Mouse (Mus musculus) testis, adult 2 months (tissue): ENCODE results near the gene Ndufa7. TPM values are rescaled to one million over a fixed set of nuclear protein-coding genes. Genes with fewer than 3 reads are reported as not detected.

Experiments used
- H3K27ac ChIP-seq: fragments of 200-500 bp; 2 replicates; pipeline ENCODE4 v1.5.1; 2012; ENCODE audit warnings: low read depth, low read length; ENCODE audit not compliant: control insufficient read depth, insufficient read depth
- H3K27me3 ChIP-seq: fragments of 200-500 bp; 2 replicates; pipeline ENCODE4 v1.6.1; 2012; ENCODE audit warnings: mild to moderate bottlenecking, low read length, moderate library complexity; ENCODE audit not compliant: control insufficient read depth, insufficient read depth
- H3K36me3 ChIP-seq: fragments of 200-500 bp; 2 replicates; pipeline ENCODE4 v1.6.1; 2012; ENCODE audit warnings: mild to moderate bottlenecking, low read length; ENCODE audit not compliant: control insufficient read depth, insufficient read depth
- H3K4me1 ChIP-seq: fragments of 200-500 bp; 2 replicates; pipeline ENCODE4 v1.6.1; 2012; ENCODE audit warnings: low read length; ENCODE audit not compliant: control insufficient read depth, insufficient read depth
- H3K4me3 ChIP-seq: fragments of 200-500 bp; 2 replicates; pipeline ENCODE4 v1.5.1; 2012; ENCODE audit warnings: low read depth, mild to moderate bottlenecking, low read length, moderate library complexity, mixed read lengths; ENCODE audit not compliant: control insufficient read depth
- CTCF ChIP-seq: fragments of 200-500 bp; IDR thresholded peaks from 2 replicates; pipeline ENCODE4 v1.5.1; 2012; ENCODE audit warnings: low read depth, mild to moderate bottlenecking, inconsistent platforms, low read length, moderate library complexity; ENCODE audit not compliant: control insufficient read depth, insufficient read depth, insufficient replicate concordance
- POLR2A ChIP-seq: fragments of 200-500 bp; IDR thresholded peaks from 2 replicates; pipeline ENCODE4 v1.6.1; 2012; ENCODE audit warnings: low read depth, mild to moderate bottlenecking, inconsistent platforms, low read length, moderate library complexity; ENCODE audit not compliant: control insufficient read depth
- polyA plus RNA-seq: library from polyadenylated mRNA; depleted of rRNA; stranded (reverse); fragments of >200 nt; gene quantifications from 2 replicates; pipeline ENCODE4 v1.2.3, GENCODE M21; 2012

The Ndufa7 gene
- polyA plus RNA-seq, 1 experiment, result 601 TPM

DNA sequence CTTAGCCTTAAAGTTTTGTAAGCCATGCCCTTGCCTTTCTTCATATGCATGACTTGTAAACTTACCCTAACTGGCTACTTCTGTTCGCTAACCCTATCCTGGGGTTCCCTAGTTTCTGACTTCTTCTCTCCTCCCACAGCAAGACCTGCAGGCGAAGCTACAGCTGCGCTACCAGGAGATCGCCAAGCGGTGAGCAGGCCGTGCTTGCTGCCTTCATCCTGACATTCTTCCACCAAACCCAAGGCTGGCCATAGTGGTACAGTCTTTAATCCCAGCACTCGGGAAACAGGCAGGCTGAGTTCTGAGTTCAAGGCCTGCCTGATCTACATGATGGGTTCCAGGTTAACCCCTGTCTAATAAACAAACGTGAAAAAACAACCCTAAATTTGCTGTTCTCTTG lies 1.1 kb downstream of the Ndufa7 start:
- no peak for TF ChIP-seq CTCF
- TF ChIP-seq POLR2A, result no peak
- H3K36me3 ChIP-seq, result peaks cover 4% of the 10 kb centered on the region
- no peaks in the 10 kb centered on the region for H3K27me3 ChIP-seq
- peak overlapping the region; percentile 3; the same call in 1 of the 2 replicates for H3K4me3 ChIP-seq
- peaks cover 2% of the 10 kb centered on the region; the same call in 1 of the 2 replicates for H3K4me1 ChIP-seq
- H3K27ac ChIP-seq, result no peak overlapping the region

DNA sequence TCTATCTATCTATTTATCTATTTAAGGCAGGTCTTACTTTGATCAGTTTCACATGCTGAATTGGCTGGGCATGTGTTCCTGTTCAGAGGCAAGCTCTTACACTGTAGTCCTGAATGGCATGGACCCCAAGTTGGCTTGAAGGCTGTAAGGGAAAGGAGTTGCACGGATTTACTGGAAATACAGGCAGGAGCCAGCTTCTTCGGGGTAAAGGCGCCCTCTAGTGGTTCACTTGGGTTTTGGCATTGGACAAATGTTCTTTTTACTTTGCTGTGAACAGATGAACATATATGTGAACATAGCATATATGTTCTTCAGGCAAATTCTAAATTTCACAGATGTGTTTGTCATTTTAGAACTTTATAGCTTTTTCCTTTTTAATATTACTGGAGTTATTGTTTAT lies 2.5 kb downstream of the Ndufa7 start:
- no peak overlapping the region for H3K4me3 ChIP-seq
- TF ChIP-seq POLR2A (no peak), CTCF (peak; percentile 28; the same call in 1 of the 2 replicates)
- no peak overlapping the region for H3K27ac ChIP-seq
- peaks cover 4% of the 10 kb centered on the region for H3K36me3 ChIP-seq
- H3K4me1 ChIP-seq, result peaks cover 2% of the 10 kb centered on the region; the same call in 1 of the 2 replicates
- no peaks in the 10 kb centered on the region for H3K27me3 ChIP-seq

DNA sequence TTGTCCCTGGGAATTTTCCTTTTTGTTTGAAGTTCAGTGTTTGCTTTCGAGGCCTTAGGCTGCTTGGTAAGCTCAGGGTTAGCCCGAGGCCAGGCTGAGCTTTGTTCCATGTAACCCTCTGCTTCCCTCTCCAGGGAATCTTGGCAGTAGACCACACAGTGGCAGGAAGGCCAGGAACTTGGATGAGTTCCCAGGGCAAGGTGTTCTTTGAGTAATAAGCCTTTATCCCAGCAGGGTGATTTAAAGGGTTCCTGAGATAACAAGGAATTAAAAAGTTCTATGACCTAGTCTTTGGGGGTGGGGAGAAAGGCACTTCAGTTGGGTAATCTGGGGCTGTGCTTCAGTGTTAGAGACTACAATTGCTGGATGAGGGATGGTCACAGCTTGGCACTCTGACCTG lies 4.5 kb downstream of the Ndufa7 start:
- H3K27ac ChIP-seq, result no peak overlapping the region
- H3K27me3 ChIP-seq, result no peaks in the 10 kb centered on the region
- TF ChIP-seq POLR2A (no peak), CTCF (no peak)
- peaks cover 2% of the 10 kb centered on the region; the same call in 1 of the 2 replicates for H3K4me1 ChIP-seq
- peaks cover 4% of the 10 kb centered on the region for H3K36me3 ChIP-seq
- H3K4me3 ChIP-seq, result no peak overlapping the region

DNA sequence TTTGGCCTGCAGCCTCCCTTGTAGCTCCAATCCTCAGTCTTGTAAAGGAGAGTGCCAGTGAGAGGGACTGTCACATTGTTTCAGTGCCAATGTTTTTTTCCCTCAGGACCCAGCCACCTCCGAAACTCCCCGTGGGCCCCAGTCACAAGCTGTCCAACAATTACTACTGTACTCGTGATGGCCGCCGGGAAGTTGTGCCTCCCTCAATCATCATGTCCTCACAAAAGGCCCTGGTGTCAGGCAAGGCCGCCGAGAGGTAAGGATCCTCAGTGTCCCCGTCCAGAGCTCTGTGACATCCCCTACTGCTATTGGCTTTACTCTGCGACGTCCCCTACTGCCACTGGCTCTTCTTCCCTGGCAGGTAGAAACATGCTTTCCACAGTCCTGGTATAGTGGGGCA lies 5.2 kb downstream of the Ndufa7 start:
- Histone ChIP-seq H3K27ac (no peak overlapping the region), H3K36me3 (peaks cover 4% of the 10 kb centered on the region)

DNA sequence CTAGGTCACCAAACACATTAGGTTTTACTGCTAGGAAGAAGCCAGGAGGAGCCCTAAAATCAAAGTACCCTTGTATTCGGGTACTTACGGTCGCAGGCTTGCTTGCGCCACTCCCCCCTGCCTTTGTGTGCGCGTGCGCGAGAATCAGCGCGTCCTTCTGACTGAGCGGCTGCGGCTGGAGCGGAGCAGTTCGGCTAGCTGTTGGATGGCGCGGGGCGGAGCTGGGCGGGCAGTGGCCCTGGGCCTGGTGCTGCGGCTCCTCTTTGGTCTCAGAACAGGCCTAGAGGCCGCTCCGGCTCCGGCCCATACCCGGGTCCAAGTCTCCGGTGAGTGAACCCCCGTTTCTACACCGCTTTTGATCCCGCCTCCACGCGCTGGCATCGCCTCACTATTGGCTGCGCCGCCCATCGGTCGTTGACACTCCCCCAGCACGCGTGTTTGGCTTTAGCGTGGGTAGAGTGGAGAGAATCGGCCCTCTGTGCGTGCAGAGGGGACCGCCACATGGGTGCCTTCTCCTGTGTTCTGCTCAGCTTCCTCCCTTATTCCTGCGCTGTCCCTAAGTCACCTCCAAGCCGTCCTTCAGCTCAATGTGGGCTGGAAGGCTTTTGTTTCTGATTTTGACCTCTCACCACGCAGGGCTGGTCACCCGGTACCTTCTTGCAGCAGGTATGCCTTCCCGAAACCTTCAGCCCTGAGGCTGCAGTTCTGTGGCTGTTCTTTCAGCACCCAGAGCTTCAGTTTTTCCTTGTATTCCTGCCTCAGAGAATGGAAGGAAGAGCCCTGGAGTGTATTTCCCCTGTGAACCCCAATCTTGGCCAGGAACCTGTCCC lies 18.8 kb downstream of the Ndufa7 start, which contains the start of gene Cd320:
Gene Cd320 (plus strand): TSS at position 126 of the 830 bp plus-strand sequence.
- peaks cover 2% of the 10 kb centered on the region for H3K36me3 ChIP-seq
- TF ChIP-seq CTCF (no peak), POLR2A (peak; percentile 97)
- no peaks in the 10 kb centered on the region for H3K27me3 ChIP-seq
- peak within 1 kb of the TSS; percentile 97 for H3K27ac ChIP-seq
- H3K4me3 ChIP-seq, result peak within 1 kb of the TSS; percentile 97
- no peaks in the 10 kb centered on the region for H3K4me1 ChIP-seq

More for the DNA sequence above, 5.2 kb downstream of the Ndufa7 start:
- peaks cover 2% of the 10 kb centered on the region; the same call in 1 of the 2 replicates for H3K4me1 ChIP-seq
- H3K4me3 ChIP-seq, result no peak overlapping the region
- no peaks in the 10 kb centered on the region for H3K27me3 ChIP-seq
- TF ChIP-seq CTCF (no peak), POLR2A (no peak)

DNA sequence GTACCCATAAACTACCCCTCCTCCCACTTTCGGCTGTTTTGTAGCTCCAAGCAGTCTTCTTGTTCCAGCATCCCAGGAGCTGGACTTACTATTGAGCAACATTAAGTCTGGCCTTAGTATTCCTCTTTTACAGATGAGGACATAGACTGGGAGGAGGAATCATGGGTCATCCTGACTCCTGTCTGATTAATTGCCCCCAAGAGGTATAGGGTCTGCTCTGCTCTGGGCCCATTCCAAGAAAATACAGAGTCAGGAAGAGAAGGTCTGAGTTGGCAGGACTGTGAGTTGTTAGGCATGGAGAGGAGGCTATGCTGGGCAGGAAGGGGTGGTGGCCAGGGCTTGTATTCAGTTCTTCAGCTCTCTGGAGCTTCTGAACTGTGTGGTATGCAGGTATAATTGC lies 19.8 kb downstream of the Ndufa7 start:
- Histone ChIP-seq H3K4me1 (no peaks in the 10 kb centered on the region), H3K27me3 (no peaks in the 10 kb centered on the region), H3K36me3 (peaks cover 2% of the 10 kb centered on the region), H3K4me3 (peak overlapping the region; percentile 75), H3K27ac (peak overlapping the region; percentile 25)
- no peak for TF ChIP-seq CTCF
- no peak for TF ChIP-seq POLR2A

DNA sequence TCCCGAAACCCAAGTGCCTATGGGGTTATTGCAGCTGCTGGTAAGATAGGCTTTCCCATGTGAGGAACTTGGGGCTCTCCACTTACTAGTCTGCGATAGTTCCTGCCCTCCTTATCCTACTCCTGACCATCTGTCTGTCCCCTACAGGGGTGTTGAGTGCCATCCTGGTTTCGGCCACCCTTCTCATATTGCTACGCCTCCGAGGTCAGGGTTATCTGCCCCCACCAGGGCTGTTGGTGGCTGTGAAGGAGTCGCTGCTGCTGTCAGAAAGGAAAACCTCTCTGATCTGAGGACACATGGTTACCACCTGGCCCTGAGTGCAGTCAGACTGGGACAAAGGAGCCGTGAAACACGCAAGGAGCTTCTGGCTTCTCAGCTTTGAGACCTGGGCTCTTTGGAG lies 23.8 kb downstream of the Ndufa7 start:
- no peak overlapping the region for H3K27ac ChIP-seq
- no peak overlapping the region for H3K4me3 ChIP-seq
- peaks cover 2% of the 10 kb centered on the region for H3K36me3 ChIP-seq
- no peak for TF ChIP-seq POLR2A
- H3K4me1 ChIP-seq, result no peaks in the 10 kb centered on the region
- no peaks in the 10 kb centered on the region for H3K27me3 ChIP-seq
